Mouse (Mus musculus): ENCODE results near the gene Galnt14. TPM values are rescaled to one million over a fixed set of nuclear protein-coding genes. Genes with fewer than 3 reads are reported as not detected.

Galnt14 gene
- not detected in 2 replicates for polyA plus RNA-seq (2012)

DNA sequence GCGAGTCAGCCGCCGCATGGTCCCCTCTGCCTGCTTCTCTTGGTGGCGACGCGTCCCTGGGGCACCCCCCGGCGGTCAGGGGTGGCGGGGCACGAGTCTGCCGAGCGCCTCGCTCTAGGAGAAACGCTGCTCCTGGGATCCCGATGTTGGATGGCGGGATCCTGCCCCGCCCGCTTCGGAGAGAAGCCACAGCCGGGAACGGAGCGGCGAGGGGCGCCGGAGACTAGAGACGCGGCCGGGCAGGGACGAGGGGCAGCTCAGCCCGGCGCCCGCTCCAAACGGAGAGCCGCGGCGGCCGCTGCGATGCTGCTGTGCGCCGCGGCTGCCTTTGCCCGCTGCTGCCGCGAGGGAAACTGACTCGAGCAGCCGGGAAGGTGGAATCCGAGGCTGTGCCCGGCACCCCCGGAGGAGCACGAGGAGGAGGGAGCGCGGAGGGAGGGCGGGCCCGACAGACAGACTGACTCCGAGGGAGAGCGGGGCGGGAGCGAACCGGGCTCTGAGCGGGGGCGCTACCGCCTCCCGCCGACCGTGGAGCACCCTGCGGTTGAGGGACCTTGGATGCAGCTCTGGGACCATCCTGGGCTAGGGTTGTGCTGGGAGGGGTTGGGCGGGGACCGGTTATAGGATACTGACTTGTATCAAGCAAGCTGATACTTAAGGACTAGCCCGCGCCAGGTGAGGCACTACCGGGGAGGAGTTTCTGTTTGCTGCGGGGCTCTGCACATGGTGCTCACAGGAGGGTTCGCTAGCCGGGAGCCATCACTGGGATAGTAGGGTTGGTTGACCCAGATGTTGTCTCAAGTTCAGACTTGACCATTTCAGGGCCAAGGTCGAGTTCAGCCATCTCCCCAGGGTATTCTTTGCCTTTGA, at the start of gene Galnt14:
Gene Galnt14 (minus strand): TSS at position 412 of the 870 bp plus-strand sequence.
- TF ChIP-seq GATA1 (IDR thresholded peaks at IDR 0.05; ENCODE audit: low read length) = no peak

DNA sequence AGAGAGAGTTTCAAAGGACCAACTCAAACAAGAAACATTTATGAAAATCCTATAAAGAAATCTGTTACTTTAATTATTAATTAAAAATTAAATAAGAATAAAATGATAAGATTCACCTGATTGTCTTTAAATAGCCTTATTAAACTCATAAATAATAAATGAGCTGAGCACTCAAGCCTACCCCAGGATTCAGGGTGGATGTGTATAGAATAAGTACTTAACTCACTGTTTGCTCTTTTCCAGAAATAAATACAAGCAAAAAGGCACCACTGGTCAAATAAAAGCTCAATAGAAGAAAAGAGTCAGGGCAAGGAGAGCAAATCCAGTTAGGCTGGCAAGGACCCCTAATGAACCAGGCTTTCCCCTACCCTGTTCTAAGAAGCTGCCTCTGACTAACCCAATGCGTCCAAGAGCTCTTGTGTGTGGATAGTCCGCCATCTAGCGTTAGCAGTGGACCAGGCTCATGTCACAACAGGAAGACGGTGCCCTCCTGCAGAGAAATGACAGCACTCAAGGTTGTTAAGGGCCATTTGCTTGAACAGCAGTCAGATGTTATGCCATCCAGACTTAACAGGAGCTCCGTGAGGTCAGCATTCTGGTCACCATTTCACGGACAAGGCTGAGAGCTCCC, 33.5 kb upstream of the Galnt14 start:
- no peak for TF ChIP-seq GATA1 (IDR thresholded peaks at IDR 0.05; ENCODE audit: low read length)

DNA sequence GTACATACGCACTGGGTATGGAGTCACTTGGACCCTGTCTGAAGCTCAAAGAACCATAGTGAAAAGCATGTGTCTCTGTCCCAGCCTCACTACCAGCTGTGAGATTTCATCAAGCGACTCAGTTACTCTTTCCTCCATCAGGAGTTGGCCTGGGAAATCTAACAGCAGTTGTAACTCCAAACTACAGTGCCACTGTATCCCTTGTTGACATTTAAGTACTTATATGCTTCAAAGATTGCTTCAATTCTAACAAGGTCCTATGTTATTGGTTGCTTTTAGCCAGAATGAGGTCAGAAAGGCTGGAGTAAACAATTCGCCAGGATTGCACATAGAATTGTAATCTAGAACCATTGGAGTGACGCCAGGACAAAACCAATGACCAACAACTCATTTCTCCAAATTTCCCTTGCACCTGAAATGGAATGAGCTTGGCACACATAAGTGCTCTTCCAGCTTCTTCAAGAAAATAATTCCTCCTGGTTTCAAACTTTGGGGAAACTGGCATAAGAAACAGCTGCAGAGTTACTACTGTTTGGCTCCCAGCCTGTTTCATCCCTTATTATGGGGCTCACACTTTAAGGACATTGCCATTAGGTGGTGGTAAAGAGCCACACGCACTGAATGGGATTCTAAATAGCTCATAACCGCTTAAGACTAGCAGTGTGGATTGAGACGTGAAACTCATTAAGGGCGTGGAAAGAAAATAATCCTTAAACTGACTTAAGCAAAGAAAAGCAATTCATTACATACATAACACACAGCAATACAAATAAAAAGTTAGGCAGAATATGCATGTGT, 13.8 kb upstream of the Galnt14 start:
- no peak for TF ChIP-seq GATA1 (IDR thresholded peaks at IDR 0.05; ENCODE audit: low read length)

GRCm38 (mm10) chr17:73719021-73719748, 8.9 kb upstream of the Galnt14 start:
- TF ChIP-seq GATA1 (IDR thresholded peaks at IDR 0.05; ENCODE audit: low read length) = no peak

DNA sequence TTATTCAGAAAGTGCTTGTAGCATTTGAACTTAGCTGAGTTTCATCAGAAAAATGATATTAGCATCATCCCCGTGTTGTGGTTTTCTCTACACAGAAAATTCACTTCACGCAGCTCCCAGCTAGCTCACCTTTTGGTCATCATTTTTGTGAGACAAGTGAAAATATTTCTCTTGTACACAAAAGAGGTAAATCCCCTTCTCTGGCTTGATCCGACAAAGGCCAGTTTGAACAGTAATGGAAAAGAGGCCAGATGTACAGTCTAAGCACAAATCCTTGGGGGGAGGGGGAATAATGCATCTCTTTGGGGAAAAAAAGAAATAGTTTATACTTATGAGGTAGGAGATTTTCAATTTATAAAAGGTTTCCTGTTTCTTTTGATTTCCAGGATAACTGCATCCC, 6.4 kb upstream of the Galnt14 start:
- no peak for TF ChIP-seq GATA1 (IDR thresholded peaks at IDR 0.05; ENCODE audit: low read length)

GRCm38 (mm10) chr17:73714440-73715221, 4.4 kb upstream of the Galnt14 start:
- TF ChIP-seq GATA1 (IDR thresholded peaks at IDR 0.05; ENCODE audit: low read length) = no peak

- no peak for TF ChIP-seq GATA1 (IDR thresholded peaks at IDR 0.05; ENCODE audit: low read length)
Observed at GRCm38 (mm10) chr17:73713347-73713746, 3.1 kb upstream of the Galnt14 start.

GRCm38 (mm10) chr17:73711919-73712318, 1.7 kb upstream of the Galnt14 start:
- no peak for TF ChIP-seq GATA1 (IDR thresholded peaks at IDR 0.05; ENCODE audit: low read length)

DNA sequence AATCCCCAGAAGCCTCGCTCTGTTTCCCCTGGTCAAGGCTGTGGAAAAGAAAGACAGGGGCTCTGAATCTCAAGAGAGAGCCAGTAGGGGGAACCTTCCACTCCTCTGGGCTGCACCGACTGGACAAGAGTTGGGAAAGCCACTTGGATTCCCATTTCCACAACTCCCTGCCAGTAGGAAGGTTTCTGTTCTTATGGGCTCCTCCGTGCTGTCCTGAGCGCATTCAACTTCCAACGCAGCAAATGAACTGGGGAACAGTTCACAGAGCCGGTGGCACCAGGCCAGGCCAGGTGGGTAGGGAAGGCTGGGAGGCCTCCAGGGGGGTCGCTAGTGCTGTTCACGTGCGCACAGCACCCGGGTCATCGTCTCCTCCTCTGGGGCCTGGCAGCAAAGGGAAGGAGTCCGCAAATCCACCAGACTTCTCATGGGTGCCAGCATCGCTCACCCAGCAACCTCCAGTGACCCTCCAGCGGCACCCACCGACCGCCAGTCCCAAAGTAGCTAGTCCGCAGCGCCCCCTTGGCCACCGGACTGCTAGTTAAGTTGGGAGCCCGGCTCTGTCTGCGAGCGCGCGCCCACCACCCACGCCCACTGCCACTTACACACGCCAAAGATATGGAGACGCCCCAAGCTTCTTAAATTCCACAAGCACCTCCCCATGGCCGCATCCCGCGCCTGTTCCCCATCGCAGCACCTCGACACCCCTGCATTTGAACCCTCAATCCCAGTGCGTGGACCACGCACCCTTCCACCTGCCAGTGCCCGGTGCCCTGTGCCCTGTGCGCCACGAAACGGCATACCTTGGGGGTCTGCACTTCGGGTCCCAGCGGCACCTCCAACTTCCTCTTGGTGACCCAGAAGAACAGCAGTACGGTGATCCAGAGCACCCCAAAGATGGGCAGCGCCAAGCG, 867 bp downstream of the Galnt14 start:
- no peak for TF ChIP-seq GATA1 (IDR thresholded peaks at IDR 0.05; ENCODE audit: low read length)

DNA sequence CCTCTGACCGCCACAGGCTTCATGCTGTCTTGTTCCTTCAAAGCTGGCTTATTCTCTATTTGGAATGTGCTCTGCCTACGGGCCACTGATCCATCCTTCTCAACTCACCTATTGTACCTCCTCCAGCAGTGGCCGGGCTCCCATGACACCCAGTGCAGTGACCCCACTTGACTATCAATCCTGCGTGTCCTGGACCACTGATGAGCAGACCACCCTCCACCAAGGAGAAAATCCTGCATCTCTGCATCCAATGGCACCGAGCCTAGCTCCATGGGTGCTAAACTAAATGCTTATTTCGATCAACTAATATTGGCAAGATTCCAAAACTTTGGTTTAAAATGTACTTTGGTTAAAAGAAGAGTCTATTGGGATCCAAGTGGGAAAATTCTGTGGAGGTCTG, 1.8 kb downstream of the Galnt14 start:
- no peak for TF ChIP-seq GATA1 (IDR thresholded peaks at IDR 0.05; ENCODE audit: low read length)

GRCm38 (mm10) chr17:73703571-73703970, 6.7 kb downstream of the Galnt14 start:
- TF ChIP-seq GATA1 (IDR thresholded peaks at IDR 0.05; ENCODE audit: low read length) = no peak

DNA sequence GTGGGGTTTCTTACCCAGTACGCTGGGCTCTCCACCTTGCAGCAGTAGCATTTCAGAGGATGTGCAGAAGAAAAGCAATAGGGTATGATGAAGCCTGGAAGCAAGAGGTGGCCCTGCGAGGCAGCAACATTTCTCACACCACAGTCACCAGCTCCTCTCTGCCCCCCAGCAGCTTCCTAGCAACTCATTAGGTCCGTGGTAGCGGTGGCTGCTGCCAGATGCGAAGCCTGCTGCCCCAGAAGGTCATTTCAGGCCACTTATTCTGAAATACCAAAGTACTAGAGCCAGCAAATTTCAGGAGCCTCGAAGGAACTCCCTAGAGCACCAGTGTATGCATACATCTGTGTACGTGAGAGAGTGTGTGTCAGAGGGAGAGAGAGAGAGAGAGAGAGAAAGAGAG, 9.2 kb downstream of the Galnt14 start:
- no peak for TF ChIP-seq GATA1 (IDR thresholded peaks at IDR 0.05; ENCODE audit: low read length)

- TF ChIP-seq GATA1 (IDR thresholded peaks at IDR 0.05; ENCODE audit: low read length) = no peak
Observed at GRCm38 (mm10) chr17:73699881-73700280, 10.4 kb downstream of the Galnt14 start.
